ENCODE assay signal across 19 mouse cellular contexts in the genomic region with DNA sequence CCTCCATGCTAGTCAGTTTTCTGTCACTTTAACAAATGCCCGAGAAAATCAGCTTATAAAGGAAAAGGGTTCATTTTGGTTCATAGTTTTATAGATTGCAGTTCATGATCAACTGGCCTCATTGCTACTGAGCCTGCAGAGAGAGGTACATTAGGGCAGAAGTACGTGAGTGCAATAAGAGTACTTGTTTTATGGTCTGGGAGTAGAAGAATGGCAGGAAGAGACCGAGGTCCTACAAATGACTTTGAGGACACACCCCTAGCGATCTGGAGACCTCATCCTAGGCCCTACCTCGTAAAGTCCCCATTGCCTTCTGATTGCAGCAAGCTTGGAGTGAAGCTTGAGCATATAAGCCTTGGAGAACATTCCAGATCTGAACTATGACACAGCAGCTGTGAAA. TPM values are rescaled to one million over a fixed set of nuclear protein-coding genes. Genes with fewer than 3 reads are reported as not detected.
DNase-seq lines count a peak whose midpoint lies in the region; ATAC-seq and TF ChIP-seq lines count a peak whose summit lies in the region.
"Had no signal": no experiment of that assay in that cellular context is flagged by ENCODE, and none has a peak within 500 bp of the region (broad histone marks: within the 10 kb centered on the region; RNA-seq: fewer than 3 reads in every experiment).

No protein-coding gene starts in this region.

- ATAC-seq in liver, embryonic 11.5 days (replicated peaks; ENCODE audit: low FRiP score) = no peak
- no peak for ATAC-seq in megakaryocyte, adult 5-6 weeks (ENCODE audit: poor library complexity, severe bottlenecking)
- peak; percentile 85 for ATAC-seq in intestine, postnatal 0 days
- ATAC-seq: activated CD4-positive, CD25-positive, alpha-beta regulatory T cell, adult 4 months; forebrain, embryonic 13.5 days; Patski had no signal

- H3K27ac ChIP-seq in liver, adult 2 months (replicated peaks; ENCODE audit: insufficient read depth, low read depth, low read length) = peak overlapping the region; percentile 90
- H3K27ac ChIP-seq in liver, embryonic 11.5 days (ENCODE audit: low read depth, low read length) = no peak overlapping the region
- H3K27ac ChIP-seq in intestine, postnatal 0 days (ENCODE audit: low read depth, low read length) = peak overlapping the region; percentile 42
- H3K27ac ChIP-seq: embryonic facial prominence, embryonic 10.5 days; forebrain, embryonic 13.5 days; hindbrain, embryonic 10.5 days; hindbrain, embryonic 14.5 days had no signal

- no peak for DNase-seq in liver, adult 2 months (ENCODE audit: extremely low read depth, low read depth, low spot score)
- DNase-seq in liver, embryonic 11.5 days (ENCODE audit: low spot score) = no peak
- DNase-seq in adipocyte (ENCODE audit: low spot score) = peak; percentile 41
- no peak for DNase-seq in left cerebral cortex, postnatal 36 days (ENCODE audit: low spot score in 2 of 2)
- DNase-seq: adrenal gland, adult 2 months; adrenal gland, postnatal 25 days; cerebellum, adult 2 months; cerebellum, postnatal 10 days; gastrocnemius, postnatal 10 days had no signal

- intact Hi-C loops in left cerebral cortex, postnatal 36 days (cut with DNase I) = no loop called here

- no peak for TF ChIP-seq CTCF in liver, adult 2 months (IDR thresholded peaks at IDR 0.05; ENCODE audit: low read depth, low read length)
- no peak for TF ChIP-seq CTCF in intestine, postnatal 0 days (IDR thresholded peaks at IDR 0.05; ENCODE audit: low read depth)

- no peaks in the 10 kb centered on the region for H3K79me2 ChIP-seq in liver, adult 2 months (ENCODE audit: control insufficient read depth, insufficient read depth, low read length)

- H3K4me1 ChIP-seq in liver, adult 2 months (ENCODE audit: control insufficient read depth, insufficient read depth, low read length) = peaks cover 24% of the 10 kb centered on the region
- peaks cover 4% of the 10 kb centered on the region; the same call in 1 of the 2 replicates for H3K4me1 ChIP-seq in liver, embryonic 11.5 days (replicated peaks; ENCODE audit: control insufficient read depth, insufficient read depth, low read length)
- H3K4me1 ChIP-seq in megakaryocyte, embryonic 14.5 days = peaks cover 15% of the 10 kb centered on the region
- H3K4me1 ChIP-seq in intestine, postnatal 0 days (replicated peaks; ENCODE audit: control insufficient read depth, insufficient read depth, low read length) = peaks cover 8% of the 10 kb centered on the region; the same call in 1 of the 2 replicates

- H3K4me3 ChIP-seq in liver, adult 2 months (ENCODE audit: insufficient read depth, low read depth, low read length) = no peak overlapping the region
- H3K4me3 ChIP-seq in liver, embryonic 11.5 days (ENCODE audit: low read depth, low read length) = no peak overlapping the region
- peak overlapping the region; percentile 64 for H3K4me3 ChIP-seq in megakaryocyte, embryonic 14.5 days (replicated peaks)
- no peak overlapping the region for H3K4me3 ChIP-seq in intestine, postnatal 0 days (ENCODE audit: low read depth, low read length)
- H3K4me3 ChIP-seq: embryonic facial prominence, embryonic 10.5 days; forebrain, embryonic 13.5 days; heart, embryonic 12.5 days; hindbrain, embryonic 10.5 days had no signal

- H3K9me3 ChIP-seq in liver, embryonic 11.5 days (ENCODE audit: control insufficient read depth, low read length) = no peaks in the 10 kb centered on the region
- H3K9me3 ChIP-seq in megakaryocyte, embryonic 14.5 days = peaks cover 12% of the 10 kb centered on the region
- H3K9me3 ChIP-seq in intestine, postnatal 0 days (ENCODE audit: control insufficient read depth) = no peaks in the 10 kb centered on the region
- H3K9me3 ChIP-seq: embryonic facial prominence, embryonic 10.5 days; forebrain, embryonic 13.5 days; heart, embryonic 12.5 days had no signal

- H3K27me3 ChIP-seq in liver, adult 2 months (ENCODE audit: control insufficient read depth, insufficient read depth, low read length) = no peaks in the 10 kb centered on the region
- no peaks in the 10 kb centered on the region for H3K27me3 ChIP-seq in liver, embryonic 11.5 days (replicated peaks; ENCODE audit: control insufficient read depth, insufficient read depth, low read length)
- H3K27me3 ChIP-seq in megakaryocyte, embryonic 14.5 days (replicated peaks) = peaks cover 56% of the 10 kb centered on the region
- no peaks in the 10 kb centered on the region for H3K27me3 ChIP-seq in intestine, postnatal 0 days (replicated peaks; ENCODE audit: control insufficient read depth, insufficient read depth, low read length)
- H3K27me3 ChIP-seq: heart, embryonic 12.5 days; Patski had no signal

- H3K4me2 ChIP-seq in liver, embryonic 11.5 days = no peak overlapping the region
- peak overlapping the region; percentile 22; the same call in 1 of the 2 replicates for H3K4me2 ChIP-seq in intestine, postnatal 0 days (replicated peaks; ENCODE audit: low read depth)
- H3K4me2 ChIP-seq: forebrain, embryonic 13.5 days; heart, embryonic 12.5 days; hindbrain, embryonic 14.5 days had no signal

- H3K36me3 ChIP-seq in liver, adult 2 months (ENCODE audit: control insufficient read depth, insufficient read depth, low read length) = no peaks in the 10 kb centered on the region
- no peaks in the 10 kb centered on the region for H3K36me3 ChIP-seq in liver, embryonic 11.5 days (ENCODE audit: control insufficient read depth, insufficient read depth, low read length)
- no peaks in the 10 kb centered on the region for H3K36me3 ChIP-seq in megakaryocyte, embryonic 14.5 days (replicated peaks; ENCODE audit: low read length)
- H3K36me3 ChIP-seq in intestine, postnatal 0 days (ENCODE audit: control insufficient read depth, insufficient read depth) = no peaks in the 10 kb centered on the region
- H3K36me3 ChIP-seq: embryonic facial prominence, embryonic 10.5 days; heart, embryonic 12.5 days; hindbrain, embryonic 10.5 days had no signal

- H3K9ac ChIP-seq in liver, adult 2 months (ENCODE audit: low read depth, low read length) = no peak overlapping the region
- no peak overlapping the region for H3K9ac ChIP-seq in liver, embryonic 11.5 days (ENCODE audit: low read depth, low read length)
- no peak overlapping the region for H3K9ac ChIP-seq in intestine, postnatal 0 days (ENCODE audit: low read depth, low read length)
- H3K9ac ChIP-seq: forebrain, embryonic 13.5 days; heart, embryonic 12.5 days; hindbrain, embryonic 14.5 days had no signal

- no peak for TF ChIP-seq POLR2A in liver, adult 2 months (IDR thresholded peaks at IDR 0.05; ENCODE audit: extremely low read depth, insufficient read depth, low read length)

- WGBS in liver, adult 2 months = 27% methylated on average over 5 of the region's 5 CpGs
- 68% methylated on average over 5 of the region's 5 CpGs for WGBS in liver, embryonic 11.5 days
- WGBS in intestine, postnatal 0 days = 31% methylated on average over 5 of the region's 5 CpGs

RNA-seq across cellular contexts. Expression of gene Kbtbd12, which starts 7.2 kb away (rescaled TPM):
- 1.0 and 1.7 TPM in 2 replicates for total RNA-seq in liver, adult 2 months (2014; rRNA removed)
- 0.19 and 0.29 TPM in 2 replicates for polyA plus RNA-seq in liver, adult 2 months (2012; rRNA removed)
- polyA plus RNA-seq in liver, embryonic 11.5 days (2014; fragmentation: Nextera tagmentation; extraction: Ambion mirVana) = 0.12 and 0.52 TPM in 2 replicates
- polyA plus RNA-seq in megakaryocyte, embryonic 14.5 days (2012; ENCODE audit: insufficient read depth, low replicate concordance) = 1.1 TPM in 1 of 2 replicates, not detected in the other
- total RNA-seq in megakaryocyte, adult 5-6 weeks (2015) = 1.3 TPM in 1 of 2 replicates, not detected in the other
- total RNA-seq in megakaryocyte, adult 5-6 weeks (2017) = 0.73 TPM in 1 of 2 replicates, not detected in the other
- 0.12 and 0.27 TPM in 2 replicates for polyA plus RNA-seq in intestine, postnatal 0 days (2015; fragmentation: Nextera tagmentation; extraction: Ambion mirVana)
- total RNA-seq in left cerebral cortex, postnatal 36 days (2021) = under 1 TPM; 0.42 to 0.66 TPM
- polyA plus RNA-seq: activated CD4-positive, CD25-positive, alpha-beta regulatory T cell, adult 4 months; adrenal gland, adult 2 months; forebrain, embryonic 13.5 days; hindbrain, embryonic 10.5 days had no signal
